26 mouse cellular contexts compared by ENCODE assay signal in genomic region chr8:47819034-47819433, GRCm38 (mm10). TPM values are rescaled to one million over a fixed set of nuclear protein-coding genes. Genes with fewer than 3 reads are reported as not detected.
"Had no signal": no experiment of that assay in that cellular context is flagged by ENCODE, and none has a peak within 500 bp of the region (broad histone marks: within the 10 kb centered on the region; RNA-seq: fewer than 3 reads in every experiment).

No protein-coding gene starts in this region.

- DNase-seq: retina, postnatal 1 day; right cerebral cortex, adult 18-20 months; right cerebral cortex, postnatal 14 days; right cerebral cortex, postnatal 25 days; right cerebral cortex, postnatal 4 days; spleen, adult 18-20 months; thymus, adult 18-20 months; thymus, adult 2 months; thymus, postnatal 14 days; thymus, postnatal 25 days; thymus, postnatal 36 days; thymus, postnatal 4 days had no signal

- H3K36me3 ChIP-seq: neural tube, embryonic 12.5 days; neural tube, embryonic 13.5 days; neural tube, embryonic 15.5 days; stomach, embryonic 15.5 days had no signal

- H3K27ac ChIP-seq: neural tube, embryonic 12.5 days; neural tube, embryonic 13.5 days; neural tube, embryonic 15.5 days; stomach, embryonic 15.5 days; stomach, postnatal 0 days had no signal

- H3K9ac ChIP-seq: neural tube, embryonic 12.5 days; neural tube, embryonic 13.5 days; neural tube, embryonic 15.5 days; stomach, embryonic 15.5 days had no signal

- H3K9me3 ChIP-seq: neural tube, embryonic 12.5 days; neural tube, embryonic 13.5 days; neural tube, embryonic 15.5 days; stomach, embryonic 15.5 days had no signal

- H3K4me2 ChIP-seq: neural tube, embryonic 12.5 days; neural tube, embryonic 13.5 days; neural tube, embryonic 15.5 days; stomach, embryonic 15.5 days had no signal

- H3K27me3 ChIP-seq: neural tube, embryonic 12.5 days; neural tube, embryonic 13.5 days; neural tube, embryonic 15.5 days; stomach, embryonic 15.5 days had no signal

- H3K4me1 ChIP-seq: neural tube, embryonic 12.5 days; neural tube, embryonic 13.5 days; neural tube, embryonic 15.5 days had no signal

- H3K4me3 ChIP-seq: neural tube, embryonic 12.5 days; neural tube, embryonic 13.5 days; neural tube, embryonic 15.5 days; stomach, embryonic 15.5 days had no signal

RNA-seq across cellular contexts. Expression of gene Cldn24, which starts 2.9 kb away (rescaled TPM):
- total RNA-seq: neutrophil, adult 5-6 weeks had no signal
- polyA plus RNA-seq: neural tube, embryonic 11.5 days; neural tube, embryonic 12.5 days; neural tube, embryonic 13.5 days; neural tube, embryonic 14.5 days; neural tube, embryonic 15.5 days; spleen, adult 2 months; stomach, embryonic 14.5 days; stomach, embryonic 15.5 days; stomach, embryonic 16.5 days; stomach, postnatal 0 days; thymus, adult 2 months; thymus, postnatal 0 days; urinary bladder, adult 2 months had no signal

RNA-seq across cellular contexts. Expression of gene Cldn22, which starts 5.2 kb away (rescaled TPM):
- total RNA-seq: neutrophil, adult 5-6 weeks had no signal
- polyA plus RNA-seq: neural tube, embryonic 11.5 days; neural tube, embryonic 12.5 days; neural tube, embryonic 13.5 days; neural tube, embryonic 14.5 days; neural tube, embryonic 15.5 days; small intestine, adult 2 months; stomach, embryonic 14.5 days; stomach, embryonic 15.5 days; stomach, embryonic 16.5 days; stomach, postnatal 0 days; thymus, postnatal 0 days had no signal
